Mouse (Mus musculus) adrenal gland, postnatal 25 days (tissue): ENCODE data around the gene B3gnt9. TPM values are rescaled to one million over a fixed set of nuclear protein-coding genes. Genes with fewer than 3 reads are reported as not detected.

Experiments
- DNase-seq: peaks from one replicate; pipeline ENCODE4 v3.0.0; 2021; ENCODE audit warnings: mixed read lengths
- total RNA-seq: library from RNA; stranded (reverse); gene quantifications from 2 replicates; pipeline ENCODE4 v1.2.3, GENCODE M21; 2021

Gene B3gnt9
- total RNA-seq, 1 experiment from 2014 or later, result 2.1 TPM

- DNase-seq, result no peak
Measured at GRCm38 (mm10) chr8:105282239-105282638, 27.3 kb upstream of the B3gnt9 start.

- DNase-seq, result no peak
Measured at GRCm38 (mm10) chr8:105281821-105282220, 26.9 kb upstream of the B3gnt9 start.

GRCm38 (mm10) chr8:105280567-105280966 is 25.6 kb upstream of the B3gnt9 start:
- no peak for DNase-seq

DNA sequence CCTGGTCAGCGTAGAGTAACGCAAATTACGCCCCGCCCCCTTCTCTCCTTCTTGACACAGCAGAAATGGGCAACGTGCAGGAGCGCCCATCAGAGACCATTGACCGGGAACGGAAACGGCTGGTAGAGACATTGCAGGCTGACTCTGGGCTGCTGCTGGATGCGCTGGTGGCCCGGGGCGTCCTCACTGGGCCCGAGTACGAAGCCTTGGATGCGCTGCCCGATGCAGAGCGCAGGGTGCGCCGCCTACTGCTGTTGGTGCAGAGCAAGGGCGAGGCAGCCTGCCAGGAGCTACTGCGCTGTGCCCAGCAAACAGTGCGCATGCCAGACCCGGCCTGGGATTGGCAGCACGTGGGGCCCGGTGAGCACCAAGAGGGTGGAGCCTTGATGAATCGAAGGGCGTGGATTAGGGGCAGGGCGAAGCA is 24.0 kb upstream of the B3gnt9 start:
- DNase-seq, result peak; percentile 91

GRCm38 (mm10) chr8:105276292-105277120 is 21.6 kb upstream of the B3gnt9 start:
- peak; percentile 66 for DNase-seq

- no peak for DNase-seq
Measured at GRCm38 (mm10) chr8:105275840-105276239, 20.9 kb upstream of the B3gnt9 start, which contains the start of gene Nol3. Nol3 (plus strand) TSS chr8:105276140.

GRCm38 (mm10) chr8:105275387-105275786 is 20.4 kb upstream of the B3gnt9 start:
- no peak for DNase-seq

DNA sequence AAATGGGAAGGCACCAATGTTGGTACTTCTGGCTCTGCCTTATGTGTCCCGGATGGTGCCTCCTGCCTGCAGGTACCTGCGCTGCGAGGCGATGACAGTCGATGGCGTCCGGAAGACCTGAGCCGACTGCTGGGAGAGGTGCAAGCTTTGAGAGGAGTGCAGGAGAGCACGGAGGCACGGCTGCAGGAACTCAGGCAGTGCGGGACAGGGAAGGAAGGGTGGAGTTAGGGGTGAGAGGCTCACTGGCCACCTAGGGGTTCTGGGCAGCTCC is 15.9 kb upstream of the B3gnt9 start:
- DNase-seq, result no peak

GRCm38 (mm10) chr8:105270101-105270915 is 15.4 kb upstream of the B3gnt9 start:
- DNase-seq, result no peak

GRCm38 (mm10) chr8:105269461-105269947 is 14.6 kb upstream of the B3gnt9 start, which contains the start of gene Hsf4:
Hsf4 (plus strand) TSS chr8:105269801.
- DNase-seq, result peak; percentile 76

- DNase-seq, result no peak
Measured at GRCm38 (mm10) chr8:105269075-105269458, 14.1 kb upstream of the B3gnt9 start.

- DNase-seq, result no peak
Measured at GRCm38 (mm10) chr8:105268342-105269074, 13.6 kb upstream of the B3gnt9 start.

DNA sequence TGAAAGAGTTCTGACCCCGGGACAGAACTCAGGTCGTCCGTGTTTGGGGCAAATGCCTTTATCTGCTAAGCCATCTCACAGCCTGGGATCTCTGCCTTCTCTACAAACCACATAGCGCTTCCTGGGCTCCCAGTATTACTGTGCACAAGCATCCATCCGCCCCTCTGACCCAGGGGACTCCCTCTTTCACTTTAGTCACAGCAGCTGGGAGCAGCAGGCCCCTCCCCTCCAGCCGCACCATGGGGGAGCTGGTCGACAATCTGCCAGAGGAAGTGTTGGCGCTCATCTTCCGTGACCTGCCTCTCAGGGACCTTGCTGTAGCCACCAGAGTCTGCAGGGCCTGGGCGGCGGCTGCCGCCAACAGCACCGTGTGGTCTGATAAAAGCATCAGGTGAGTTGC is 11.8 kb upstream of the B3gnt9 start:
- DNase-seq, result no peak

DNA sequence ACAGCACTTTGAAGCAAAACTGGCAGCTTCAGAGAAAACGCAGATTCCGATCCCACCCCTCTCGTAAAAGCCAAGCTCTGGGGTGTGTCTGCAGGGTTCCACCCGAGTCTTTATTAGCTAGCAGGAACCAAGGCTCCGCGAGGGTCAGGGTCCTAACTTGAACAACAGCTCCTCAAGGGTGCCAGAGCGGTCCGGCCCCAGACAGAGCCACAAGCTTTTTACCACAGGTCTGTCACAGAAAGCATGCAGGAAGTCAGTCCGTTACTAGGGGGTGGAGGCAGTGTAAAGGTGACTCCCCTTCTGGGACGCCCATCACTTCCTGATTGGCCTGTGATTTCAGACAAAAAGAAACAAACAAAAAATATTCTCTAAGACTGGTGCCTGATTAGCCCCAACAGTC is 10.2 kb upstream of the B3gnt9 start:
- no peak for DNase-seq

DNA sequence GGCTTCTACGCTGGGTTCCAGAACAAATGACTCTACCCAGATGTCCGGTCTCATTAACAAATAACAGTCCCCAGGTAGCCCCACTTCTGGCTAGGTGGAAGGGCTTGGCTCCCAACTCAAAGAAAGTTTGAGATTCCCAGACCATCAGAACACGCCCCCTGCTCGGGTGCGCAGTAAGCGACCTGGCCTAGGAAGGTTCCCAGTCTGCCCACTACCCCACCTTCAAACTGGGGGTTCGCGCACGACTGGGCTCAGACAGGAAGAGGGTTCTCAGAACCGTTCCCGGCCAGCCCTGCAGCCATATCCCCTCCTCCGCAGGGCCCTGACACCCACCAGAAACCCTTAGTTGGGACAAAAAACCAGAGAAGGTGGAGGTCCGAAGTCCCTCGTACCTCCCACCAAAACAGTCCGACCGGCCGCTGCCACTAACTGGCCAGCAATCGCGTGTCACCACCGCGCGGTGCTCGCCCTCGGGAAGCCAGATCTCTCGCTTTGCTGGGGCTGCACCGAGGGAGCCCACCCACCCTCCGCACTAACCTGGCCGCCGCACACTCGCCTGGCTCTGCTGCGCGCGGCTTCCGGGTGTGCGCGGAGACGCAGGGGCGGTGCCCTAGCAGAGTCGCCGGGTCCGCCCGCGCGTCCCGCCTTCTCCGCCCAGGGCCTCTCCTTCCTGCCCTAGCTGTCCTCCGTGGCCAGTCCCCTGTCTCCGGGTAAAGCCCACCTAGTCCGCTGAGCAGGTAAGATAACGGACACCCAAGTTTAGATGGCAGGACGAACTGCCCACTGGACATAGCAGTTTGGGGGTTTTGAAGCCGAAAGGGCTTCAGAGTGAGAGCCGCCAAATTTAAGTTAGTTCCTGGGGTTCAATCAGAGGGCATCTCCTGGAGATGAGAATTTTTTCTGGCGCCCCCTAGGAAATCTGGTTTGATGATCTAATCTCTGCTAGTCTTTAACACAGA is 9.3 kb upstream of the B3gnt9 start, which contains the start of the genes Tradd and Fbxl8:
Gene Tradd, minus strand, starts transcription at position 586 of the 959 bp plus-strand sequence.
Gene Fbxl8, plus strand, starts transcription at position 625 of the 959 bp plus-strand sequence.
- DNase-seq, result peak; percentile 85

DNA sequence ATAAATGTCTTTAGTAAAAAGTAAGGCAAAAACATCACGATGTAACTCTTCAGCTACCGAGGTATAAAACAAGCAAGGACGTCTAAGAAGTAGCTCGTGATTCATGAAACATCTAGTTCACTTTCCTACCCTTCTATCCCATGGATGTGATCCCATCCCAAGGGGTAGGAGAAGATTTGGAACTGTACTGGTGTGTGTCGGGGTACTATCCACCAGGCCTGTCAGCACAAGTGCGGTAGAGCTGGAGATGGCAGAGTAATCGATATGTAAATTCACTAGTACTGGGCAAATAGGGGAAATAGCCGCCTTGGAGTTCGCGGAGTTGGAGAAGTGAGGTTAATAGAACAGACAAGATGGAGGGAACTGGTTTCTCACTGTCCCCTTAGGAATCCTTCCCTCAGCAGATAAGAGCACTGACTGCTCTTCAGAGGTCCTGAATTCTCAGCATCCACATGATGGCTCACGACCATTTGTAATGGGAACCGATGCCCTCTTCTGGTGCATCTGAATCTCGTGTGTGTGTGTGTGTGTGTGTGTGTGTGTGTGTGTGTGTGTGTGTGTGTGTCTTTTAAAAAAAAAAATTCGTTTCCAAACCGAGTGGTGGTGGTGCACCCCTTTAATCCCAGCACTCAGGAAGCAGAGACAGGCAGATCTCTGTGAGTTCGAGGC is 8.4 kb upstream of the B3gnt9 start:
- no peak for DNase-seq

DNA sequence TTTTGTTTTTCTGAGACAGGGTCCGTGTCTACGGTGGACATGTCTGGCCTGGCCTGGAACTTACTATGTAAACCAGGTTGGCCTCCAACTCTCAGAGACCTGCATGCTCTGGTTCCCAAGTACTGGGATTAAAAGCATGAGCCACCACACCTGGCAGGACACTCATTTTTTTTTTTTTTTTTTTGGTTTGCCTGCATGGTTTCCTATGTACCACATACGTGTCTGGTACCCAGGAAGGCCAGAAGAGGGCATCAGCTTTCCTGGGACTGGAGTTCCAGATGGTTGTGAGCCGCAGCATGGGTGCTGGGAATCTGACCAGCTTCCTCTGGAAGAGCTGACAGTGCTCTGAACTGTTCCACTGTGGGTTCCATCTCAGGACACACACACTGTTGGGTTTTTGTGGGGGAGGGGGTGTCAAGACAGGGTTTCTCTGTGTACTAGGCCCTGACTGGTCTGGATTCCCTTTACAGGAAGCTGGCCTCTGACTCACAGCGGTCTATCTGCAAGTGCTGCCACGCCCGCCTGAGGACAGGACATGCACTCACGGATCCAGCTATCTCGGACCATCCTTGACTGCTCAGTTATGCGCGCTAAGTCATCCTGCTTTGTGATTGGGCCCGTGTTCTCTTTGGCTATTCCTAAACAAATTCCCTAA is 6.5 kb upstream of the B3gnt9 start:
- no peak for DNase-seq

- no peak for DNase-seq
Measured at GRCm38 (mm10) chr8:105260371-105261099, 5.6 kb upstream of the B3gnt9 start.

- DNase-seq, result peak; percentile 85
Measured at GRCm38 (mm10) chr8:105259721-105260320, 4.9 kb upstream of the B3gnt9 start.
